Mouse (Mus musculus) CH12.LX (cell line): Measurements from ENCODE around the gene Ube2i. TPM values are rescaled to one million over a fixed set of nuclear protein-coding genes. Genes with fewer than 3 reads are reported as not detected.

Experiments used
- DNase-seq: peaks from one replicate; pipeline ENCODE4 v3.0.0-alpha.2; 2013; ENCODE audit errors: extremely low read depth
- H3K27ac ChIP-seq: 2 replicates; pipeline ENCODE4 v1.5.1; 2012; ENCODE audit warnings: low read depth, mild to moderate bottlenecking, control low read depth, moderate library complexity; ENCODE audit not compliant: insufficient read depth
- H3K27me3 ChIP-seq: replicated peaks from 2 replicates; pipeline ENCODE3; 2012; ENCODE audit warnings: inconsistent platforms
- H3K36me3 ChIP-seq, 2 experiments: replicated peaks in 1 of 2; 2 replicates each; pipeline versions ENCODE3 to v1.6.1; 2012; ENCODE audit warnings: inconsistent platforms in 1 of 2, low read length in 1 of 2, mild to moderate bottlenecking in 1 of 2, mixed read lengths in 1 of 2, moderate library complexity in 1 of 2; ENCODE audit not compliant: control insufficient read depth in 1 of 2, insufficient read depth in 1 of 2
- H3K4me1 ChIP-seq, 2 experiments: 2 replicates each; pipeline ENCODE4 v1.6.1; 2012; ENCODE audit warnings: inconsistent platforms in 1 of 2, moderate library complexity in 1 of 2; ENCODE audit not compliant: insufficient read depth in 2 of 2, control insufficient read depth in 1 of 2
- H3K4me2 ChIP-seq: 2 replicates; pipeline ENCODE4 v1.6.1; 2012; ENCODE audit warnings: low read depth, mild to moderate bottlenecking, control low read depth; ENCODE audit not compliant: poor library complexity, insufficient read depth, severe bottlenecking
- H3K4me3 ChIP-seq, 3 experiments: fragments of 150-350 bp in 1 of 3; sonication (generic) in 1 of 3; replicated peaks in 1 of 3; 2 replicates each; pipeline versions ENCODE3 to v1.5.1; 2011 to 2012; ENCODE audit warnings: low read depth in 2 of 3, low read length in 2 of 3, mild to moderate bottlenecking in 2 of 3, moderate library complexity in 2 of 3, control low read depth in 1 of 3, improper control_type of control experiment in 1 of 3, inconsistent platforms in 1 of 3, mixed read lengths in 1 of 3; ENCODE audit not compliant: poor library complexity in 1 of 3
- H3K79me2 ChIP-seq: replicated peaks from 2 replicates; pipeline ENCODE4 v1.6.1; 2012; ENCODE audit warnings: mild to moderate bottlenecking, moderate library complexity; ENCODE audit not compliant: control insufficient read depth, poor library complexity, insufficient read depth, severe bottlenecking; ENCODE audit errors: extremely low read depth
- H3K9ac ChIP-seq: 2 replicates; pipeline ENCODE4 v1.6.1; 2012; ENCODE audit warnings: low read depth, mild to moderate bottlenecking, control low read depth, moderate library complexity; ENCODE audit not compliant: insufficient read depth
- H3K9me3 ChIP-seq: replicated peaks from 2 replicates; pipeline ENCODE3; 2012; ENCODE audit warnings: low read length, inconsistent platforms, mixed read lengths
- BHLHE40 ChIP-seq: IDR thresholded peaks from 2 replicates; pipeline ENCODE4 v1.6.1; 2011; ENCODE audit warnings: mild to moderate bottlenecking, low read depth, low read length, improper control_type of control experiment
- CHD1 ChIP-seq: IDR thresholded peaks from 2 replicates; pipeline ENCODE4 v1.6.1; 2012; ENCODE audit warnings: low read depth, low read length, improper control_type of control experiment, inconsistent platforms
- CHD2 ChIP-seq: IDR thresholded peaks from 2 replicates; pipeline ENCODE4 v1.6.1; 2011; ENCODE audit warnings: low read length, improper control_type of control experiment
- CTCF ChIP-seq, 2 experiments: IDR thresholded peaks in 1 of 2; conservative IDR thresholded peaks in 1 of 2; 2 replicates each; pipeline ENCODE4 v1.5.1; 2011 to 2012; ENCODE audit warnings: low read depth in 2 of 2, low read length in 2 of 2, improper control_type of control experiment in 1 of 2, inconsistent platforms in 1 of 2, mild to moderate bottlenecking in 1 of 2, moderate library complexity in 1 of 2
- E2F4 ChIP-seq: IDR thresholded peaks from 2 replicates; pipeline ENCODE4 v1.6.1; 2011; ENCODE audit warnings: low read depth, low read length, improper control_type of control experiment; ENCODE audit not compliant: insufficient replicate concordance
- ELF1 ChIP-seq: IDR thresholded peaks from 2 replicates; pipeline ENCODE4 v1.6.1; 2014; ENCODE audit warnings: low read depth, mild to moderate bottlenecking, inconsistent platforms, low read length, improper control_type of control experiment
- EP300 ChIP-seq: IDR thresholded peaks from 2 replicates; pipeline ENCODE4 v1.6.1; 2011; ENCODE audit warnings: low read length, improper control_type of control experiment
- ETS1 ChIP-seq: conservative IDR thresholded peaks from 2 replicates; pipeline ENCODE4 v1.6.1; 2012; ENCODE audit warnings: low read depth, mild to moderate bottlenecking, inconsistent platforms, low read length, improper control_type of control experiment, moderate library complexity
- HCFC1 ChIP-seq: IDR thresholded peaks from 2 replicates; pipeline ENCODE4 v1.6.1; 2012; ENCODE audit warnings: low read depth, mild to moderate bottlenecking, inconsistent platforms, low read length, improper control_type of control experiment
- IRF4 ChIP-seq: IDR thresholded peaks from 2 replicates; pipeline ENCODE4 v1.6.1; 2014; ENCODE audit warnings: low read depth, mild to moderate bottlenecking, inconsistent platforms, low read length, improper control_type of control experiment
- JUN ChIP-seq: IDR thresholded peaks from 2 replicates; pipeline ENCODE4 v1.6.1; 2011; ENCODE audit warnings: low read depth, mild to moderate bottlenecking, low read length, improper control_type of control experiment, moderate library complexity; ENCODE audit not compliant: insufficient read depth
- JUND ChIP-seq: conservative IDR thresholded peaks from 2 replicates; pipeline ENCODE4 v1.6.1; 2011; ENCODE audit warnings: low read depth, low read length, improper control_type of control experiment
- KAT2A ChIP-seq: IDR thresholded peaks from 2 replicates; pipeline ENCODE4 v1.6.1; 2012; ENCODE audit warnings: low read length, improper control_type of control experiment, inconsistent platforms; ENCODE audit not compliant: insufficient replicate concordance
- MAFK ChIP-seq: IDR thresholded peaks from 2 replicates; pipeline ENCODE4 v1.6.1; 2011; ENCODE audit warnings: low read length, improper control_type of control experiment; ENCODE audit not compliant: insufficient replicate concordance
- MAX ChIP-seq: IDR thresholded peaks from 2 replicates; pipeline ENCODE4 v1.6.1; 2011; ENCODE audit warnings: low read length, improper control_type of control experiment
- MAZ ChIP-seq: IDR thresholded peaks from 2 replicates; pipeline ENCODE4 v1.6.1; 2012; ENCODE audit warnings: low read depth, mild to moderate bottlenecking, inconsistent platforms, low read length, improper control_type of control experiment, moderate library complexity
- MEF2A ChIP-seq: IDR thresholded peaks from 2 replicates; pipeline ENCODE4 v1.6.1; 2014; ENCODE audit warnings: low read depth, mild to moderate bottlenecking, inconsistent platforms, low read length, improper control_type of control experiment, borderline replicate concordance
- MXI1 ChIP-seq: IDR thresholded peaks from 2 replicates; pipeline ENCODE4 v1.6.1; 2011; ENCODE audit warnings: mild to moderate bottlenecking, low read depth, low read length, improper control_type of control experiment
- MYC ChIP-seq: IDR thresholded peaks from 2 replicates; pipeline ENCODE4 v1.6.1; 2011; ENCODE audit warnings: low read depth, mild to moderate bottlenecking, improper control_type of control experiment, low read length
- NELFE ChIP-seq: IDR thresholded peaks from 2 replicates; pipeline ENCODE4 v1.6.1; 2011; ENCODE audit warnings: low read depth, low read length, improper control_type of control experiment
- NRF1 ChIP-seq: IDR thresholded peaks from 2 replicates; pipeline ENCODE4 v1.6.1; 2014; ENCODE audit warnings: low read depth, mild to moderate bottlenecking, inconsistent platforms, low read length, improper control_type of control experiment, moderate library complexity
- PAX5 ChIP-seq: IDR thresholded peaks from 2 replicates; pipeline ENCODE4 v1.6.1; 2012; ENCODE audit warnings: low read length, inconsistent platforms, mixed read lengths
- POLR2A ChIP-seq: IDR thresholded peaks from 2 replicates; pipeline ENCODE4 v1.6.1; 2011; ENCODE audit warnings: low read depth, mild to moderate bottlenecking, improper control_type of control experiment, low read length
- POLR2AphosphoS2 ChIP-seq: IDR thresholded peaks from 2 replicates; pipeline ENCODE4 v1.6.1; 2011; ENCODE audit warnings: low read depth, low read length, improper control_type of control experiment
- RCOR1 ChIP-seq: conservative IDR thresholded peaks from 2 replicates; pipeline ENCODE4 v1.6.1; 2012; ENCODE audit warnings: low read depth, mild to moderate bottlenecking, inconsistent platforms, low read length, improper control_type of control experiment
- SIN3A ChIP-seq: IDR thresholded peaks from 2 replicates; pipeline ENCODE4 v1.6.1; 2012; ENCODE audit warnings: low read length, improper control_type of control experiment, inconsistent platforms
- SMC3 ChIP-seq: IDR thresholded peaks from 2 replicates; pipeline ENCODE4 v1.6.1; 2011; ENCODE audit warnings: low read depth, low read length, improper control_type of control experiment
- TBP ChIP-seq: conservative IDR thresholded peaks from 2 replicates; pipeline ENCODE4 v1.6.1; 2011; ENCODE audit warnings: low read depth, low read length, improper control_type of control experiment
- UBTF ChIP-seq: IDR thresholded peaks from 2 replicates; pipeline ENCODE4 v1.6.1; 2012; ENCODE audit warnings: low read depth, mild to moderate bottlenecking, inconsistent platforms, low read length, improper control_type of control experiment, moderate library complexity
- USF1 ChIP-seq: IDR thresholded peaks from 2 replicates; pipeline ENCODE4 v1.6.1; 2014; ENCODE audit warnings: low read depth, mild to moderate bottlenecking, inconsistent platforms, low read length, improper control_type of control experiment
- USF2 ChIP-seq: conservative IDR thresholded peaks from 2 replicates; pipeline ENCODE4 v1.6.1; 2011; ENCODE audit warnings: low read depth, low read length, improper control_type of control experiment
- ZKSCAN1 ChIP-seq: IDR thresholded peaks from 2 replicates; pipeline ENCODE4 v1.6.1; 2012; ENCODE audit warnings: low read depth, inconsistent platforms, low read length, improper control_type of control experiment, borderline replicate concordance
- ZMIZ1 ChIP-seq: IDR thresholded peaks from 2 replicates; pipeline ENCODE4 v1.6.1; 2012; ENCODE audit warnings: low read depth, mild to moderate bottlenecking, inconsistent platforms, low read length, improper control_type of control experiment
- dilution Hi-C: fragments of 300-500 bp; cut with MboI; formaldehyde crosslinking; loops from 2 replicates; pipeline ENCODE4 v1.14.3; 2020; ENCODE audit warnings: low sequenced_read_pairs; ENCODE audit not compliant: extremely low pct_unique_long_range_greater_than_20kb, extremely low pct_ligation_motif_present
- in situ Hi-C: fragments of 300-500 bp; cut with MboI; formaldehyde crosslinking; loops from 3 replicates; pipeline ENCODE4 v1.14.3; 2019; ENCODE audit warnings: low sequenced_read_pairs, low pct_ligation_motif_present, low pct_unique_long_range_greater_than_20kb, mixed read lengths
- polyA plus RNA-seq: library from polyadenylated mRNA; unstranded; fragments of >175 nt; gene quantifications from 2 replicates; pipeline ENCODE4 v1.2.1, GENCODE M21; 2012; ENCODE audit warnings: low read depth; ENCODE audit not compliant: insufficient read length
- total RNA-seq, 2 experiments: library from RNA; depleted of rRNA; stranded (reverse); fragments of 300-350 nt in 1 of 2; fragments of >200 nt in 1 of 2; gene quantifications; 2 replicates each; pipeline ENCODE4 v1.2.3; 2012 to 2014

The Ube2i gene
- total and polyA plus RNA-seq, 3 experiments, result 356 to 731 (median 578) TPM

DNA sequence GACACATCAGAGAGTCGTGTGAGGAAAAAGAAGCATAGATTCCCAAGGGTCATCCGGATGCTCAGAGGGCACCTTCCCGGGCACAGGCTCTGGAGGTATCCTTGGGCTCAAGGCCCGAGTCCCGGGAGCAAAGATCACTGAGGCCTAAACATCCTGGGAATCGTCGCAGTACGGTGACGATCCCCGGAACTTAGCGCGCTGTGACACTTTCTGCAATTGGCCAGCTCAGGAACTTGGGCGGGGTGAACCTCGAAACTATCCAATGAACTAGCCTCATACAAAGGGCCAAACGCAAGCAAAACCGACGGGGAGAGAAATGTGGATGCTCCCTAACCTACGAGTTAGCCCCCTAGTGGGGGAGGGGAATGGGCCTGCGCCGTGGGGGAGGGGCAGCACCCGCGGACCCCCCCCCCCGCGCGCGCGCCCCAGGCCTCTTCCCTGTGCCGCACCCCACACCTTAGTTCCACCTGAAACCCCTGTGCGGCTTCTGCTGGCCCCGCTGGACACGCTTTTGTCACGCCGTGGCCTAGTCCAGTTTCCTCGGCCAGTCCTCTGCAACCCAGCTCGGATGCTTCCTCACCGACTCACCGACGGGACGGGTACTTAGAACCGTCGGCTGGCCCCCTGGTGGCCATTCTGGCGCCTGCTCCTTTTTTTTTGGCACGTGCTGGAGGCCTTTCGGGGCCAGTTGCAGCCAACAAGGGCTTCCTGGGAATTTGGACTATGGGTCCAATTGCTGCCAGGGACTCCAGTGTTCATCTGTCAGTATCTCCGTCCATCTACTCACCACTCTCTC is 518 bp downstream of the Ube2i start (continued):
- TF ChIP-seq UBTF (peak; percentile 91), ZMIZ1 (0 out of 2 replicates have a peak, but pooled peaks have one; percentile 46), MAX (peak; percentile 96), CHD1 (no peak), E2F4 (no peak), POLR2A (peak; percentile 56)

DNA sequence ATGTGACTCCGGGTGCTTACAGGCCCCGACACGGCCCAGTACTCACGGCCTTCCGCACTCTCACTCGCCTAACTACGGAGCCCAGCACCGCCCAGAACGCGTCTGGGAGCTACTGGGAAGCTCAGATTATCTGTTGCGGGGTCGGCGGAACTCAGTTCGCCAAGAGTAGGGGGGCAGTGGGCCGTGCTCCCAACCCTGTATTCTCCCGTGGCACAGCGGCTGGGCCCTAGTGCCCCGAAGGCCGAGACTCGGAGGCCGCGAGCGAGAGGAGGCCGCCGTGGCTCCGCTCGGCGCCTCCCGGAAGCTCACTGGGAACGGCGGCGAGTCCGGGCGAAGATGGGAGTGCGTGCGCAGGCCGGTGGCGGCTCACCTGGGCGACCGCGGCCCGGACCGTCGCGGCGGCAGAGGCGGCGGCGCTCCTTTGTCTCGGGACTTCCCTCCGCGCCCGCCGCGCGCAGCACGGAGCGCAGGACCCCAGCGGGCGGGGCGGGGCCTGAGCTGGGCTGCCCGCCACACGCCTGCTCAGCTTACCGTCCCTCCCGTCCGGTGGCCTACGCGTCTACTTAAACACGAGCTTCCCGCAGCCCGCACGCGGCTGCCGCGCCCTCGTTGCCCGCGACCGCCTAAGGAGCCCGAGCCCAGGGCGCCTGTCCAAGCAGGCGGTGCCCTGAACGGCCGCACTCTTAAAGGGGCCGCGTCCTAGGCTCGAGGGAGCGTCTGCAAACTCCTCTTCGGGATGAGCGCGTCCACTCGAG is 1.3 kb downstream of the Ube2i start:
- peaks cover 11 to 36% of the 10 kb centered on the region in 2 experiments for H3K4me1 ChIP-seq
- dilution Hi-C loops, result no loop called here
- in situ Hi-C loops, result loop anchor here (5.0 to 10.0 kb wide), 2 partner anchors 36 to 88 kb away; partner anchors contain the start of genes BC003965 and Unkl
- no peak for TF ChIP-seq MAFK
- no peak for TF ChIP-seq RCOR1
- peak; percentile 20; the same call in 1 of the 2 replicates for TF ChIP-seq BHLHE40
- TF ChIP-seq UBTF, result no peak; the same call in 1 of the 2 replicates
- TF ChIP-seq NRF1, result peak; percentile 81
- TF ChIP-seq KAT2A, result no peak
- 0 out of 2 replicates have a peak, but pooled peaks have one; percentile 22 for TF ChIP-seq MEF2A
- peak; percentile 99 for TF ChIP-seq MAX
- no peak; the same call in 1 of the 2 replicates for TF ChIP-seq POLR2AphosphoS2
- TF ChIP-seq JUN, result no peak
- TF ChIP-seq ZMIZ1, result peak; percentile 92
- no peak for TF ChIP-seq JUND
- no peak for TF ChIP-seq PAX5
- no peak for TF ChIP-seq EP300
- TF ChIP-seq MYC, result no peak
- no peak for TF ChIP-seq ETS1
- no peak for TF ChIP-seq CHD2
- peak; percentile 76 for TF ChIP-seq HCFC1
- no peak for TF ChIP-seq USF2
- TF ChIP-seq MAZ, result no peak
- TF ChIP-seq MXI1, result peak; percentile 66; the same call in 1 of the 2 replicates
- TF ChIP-seq SIN3A, result peak; percentile 81; the same call in 1 of the 2 replicates
- TF ChIP-seq ELF1, result no peak
- TF ChIP-seq TBP, result 0 out of 2 replicates have a peak, but pooled peaks have one; percentile 35
- TF ChIP-seq SMC3, result no peak
- TF ChIP-seq ZKSCAN1, result no peak
- TF ChIP-seq CHD1, result peak; percentile 87; the same call in 1 of the 2 replicates
- TF ChIP-seq USF1, result no peak
- peak in 1 of 2 experiments; percentile 15; a peak in 1 of 4 replicates for TF ChIP-seq CTCF (conservative IDR thresholded peaks at IDR 0.05 in 1 of 2, IDR thresholded peaks at IDR 0.05 in 1 of 2; ENCODE audit: low read depth in 2 of 2, low read length in 2 of 2)
- peak; percentile 80 for TF ChIP-seq NELFE
- peak; percentile 35; the same call in 1 of the 2 replicates for TF ChIP-seq IRF4

More for the DNA sequence above, 1.3 kb downstream of the Ube2i start:
- peak; percentile 85 for DNase-seq
- H3K36me3 ChIP-seq, result peaks cover 18 to 33% of the 10 kb centered on the region in 2 experiments
- no peaks in the 10 kb centered on the region for H3K9me3 ChIP-seq
- peak overlapping the region; percentile 100 for H3K9ac ChIP-seq
- H3K27ac ChIP-seq, result peak overlapping the region; percentile 88
- H3K4me3 ChIP-seq, result peak overlapping the region; percentile 98 to 100 (median 98)
- peaks cover 51% of the 10 kb centered on the region for H3K79me2 ChIP-seq
- 0 out of 2 replicates have a peak overlapping the region, but pooled peaks have one; percentile 89 for H3K4me2 ChIP-seq
- H3K27me3 ChIP-seq, result peaks cover 13% of the 10 kb centered on the region
